Mouse (Mus musculus) heart, postnatal 10 days (tissue): ENCODE data around the gene Nosip. TPM values are rescaled to one million over a fixed set of nuclear protein-coding genes. Genes with fewer than 3 reads are reported as not detected.

Experiments
- microRNA-seq, 2 experiments: library from miRNA; unstranded; fragments of <30 nt; microRNA quantifications; one replicate each; pipeline ENCODE4 v1.2.0; 2022
- total RNA-seq, 2 experiments: library from RNA; stranded (reverse); gene quantifications; 2 replicates each; pipeline ENCODE4 v1.2.3; 2021

Nosip gene
- total RNA-seq, 2 experiments from 2014 or later: 33.9 to 35.9 TPM

Small RNA genes lying within 50 kb of the gene (microRNA-seq; reads per million reads assigned to microRNA genes)
- gene Mir150 (964 to 1,004 reads per million in 2 experiments), gene Mir5121 (9.0 to 15.3 reads per million in 2 experiments), gene Mir7054 (0.95 to 1.0 reads per million in 2 experiments)

Other genes with a start within 250 kb of the Nosip start
- gene Nup62, start 246.3 kb upstream of the Nosip start, total RNA-seq: 10 to 100 TPM; 44.3 to 45.1 TPM
- gene Il4i1, start 246.0 kb upstream of the Nosip start, total RNA-seq: 1 to 10 TPM; 1.3 to 1.8 TPM
- gene Atf5, start 245.8 kb upstream of the Nosip start, total RNA-seq: 10 to 100 TPM; 50.4 to 51.3 TPM
- gene Akt1s1, start 213.4 kb upstream of the Nosip start, total RNA-seq: 10 to 100 TPM; 76.8 to 78.4 TPM
- gene Tbc1d17, start 213.3 kb upstream of the Nosip start, total RNA-seq: 10 to 100 TPM; 38.4 to 44.7 TPM
- gene Pnkp, start 205.3 kb upstream of the Nosip start, total RNA-seq: 10 to 100 TPM; 18.1 to 21.6 TPM
- 100 to 1,000 TPM; 189 to 196 TPM for gene Ptov1, start 192.6 kb upstream of the Nosip start, total RNA-seq
- 10 to 100 TPM; 67.7 to 77.1 TPM for gene Med25, start 169.7 kb upstream of the Nosip start, total RNA-seq
- 10 to 100 TPM; 12.2 to 18.2 TPM for gene Fuz, start 166.3 kb upstream of the Nosip start, total RNA-seq
- 10 to 100 TPM; 90.9 to 91.1 TPM for gene Ap2a1, start 132.9 kb upstream of the Nosip start, total RNA-seq
- not detected for gene Tsks, start 119.2 kb upstream of the Nosip start, total RNA-seq
- gene Cpt1c, start 87.6 kb upstream of the Nosip start, total RNA-seq: 1 to 10 TPM; 4.1 to 6.2 TPM
- gene Prmt1, start 75.9 kb upstream of the Nosip start, total RNA-seq: 100 to 1,000 TPM; 198 to 216 TPM
- 10 to 100 TPM; 34.1 to 47.9 TPM for gene Irf3, start 64.8 kb upstream of the Nosip start, total RNA-seq
- gene Bcl2l12, start 63.7 kb upstream of the Nosip start, total RNA-seq: 10 to 100 TPM; 14.5 to 15.9 TPM
- 10 to 100 TPM; 68.5 to 70.1 TPM for gene Scaf1, start 46.1 kb upstream of the Nosip start, total RNA-seq
- gene Rras, start 44.5 kb upstream of the Nosip start, total RNA-seq: 10 to 100 TPM; 71.6 to 75.7 TPM
- gene Prr12, start 9.5 kb upstream of the Nosip start, total RNA-seq: 10 to 100 TPM; 28.8 to 35.7 TPM
- gene Prrg2, start 248 bp downstream of the Nosip start, total RNA-seq: 10 to 100 TPM; 10.9 to 11.3 TPM
- 10 to 100 TPM; 76.5 to 83.4 TPM for gene Rcn3, start 29.8 kb downstream of the Nosip start, total RNA-seq
- 10 to 100 TPM; 65.4 to 69.2 TPM for gene Fcgrt, start 41.4 kb downstream of the Nosip start, total RNA-seq
- 100 to 1,000 TPM; 752 to 773 TPM for gene Rps11, start 62.0 kb downstream of the Nosip start, total RNA-seq
- 100 to 1,000 TPM; 809 to 865 TPM for gene Rpl13a, start 66.3 kb downstream of the Nosip start, total RNA-seq
- not detected for gene Gm45713, start 73.8 kb downstream of the Nosip start, total RNA-seq
- gene Flt3l, start 74.0 kb downstream of the Nosip start, total RNA-seq: 1 to 10 TPM; 5.7 to 6.5 TPM
- 10 to 100 TPM; 47.1 to 49.0 TPM for gene Pih1d1, start 91.9 kb downstream of the Nosip start, total RNA-seq
- gene Aldh16a1, start 92.2 kb downstream of the Nosip start, total RNA-seq: 10 to 100 TPM; 36.6 to 48.2 TPM
- 1 to 10 TPM; 6.1 to 6.7 TPM for gene Slc17a7, start 101.5 kb downstream of the Nosip start, total RNA-seq
- not detected for gene Gfy, start 117.1 kb downstream of the Nosip start, total RNA-seq
- gene Pth2, start 118.6 kb downstream of the Nosip start, total RNA-seq: not detected
- not detected for gene Ccdc155, start 142.5 kb downstream of the Nosip start, total RNA-seq
- gene Dkkl1, start 149.7 kb downstream of the Nosip start, total RNA-seq: not detected
- gene Tead2, start 153.3 kb downstream of the Nosip start, total RNA-seq: 10 to 100 TPM; 27.5 to 32.3 TPM
- gene Cd37, start 176.7 kb downstream of the Nosip start, total RNA-seq: 1 to 10 TPM; 3.0 to 4.0 TPM
- not detected for gene Slc6a16, start 178.7 kb downstream of the Nosip start, total RNA-seq
- gene Slc6a21, start 215.1 kb downstream of the Nosip start, total RNA-seq: not detected